Mouse (Mus musculus) lung, adult 18-20 months (tissue): ENCODE results near the gene D17H6S53E.
A peak's percentile ranks its signal among the peaks of the same experiment; 100 is the strongest.

ENCODE experiments used
- DNase-seq, 2 experiments: peaks; one replicate each; pipeline ENCODE4 v3.0.0; 2022; ENCODE audit warnings: mixed read lengths in 2 of 2

D17H6S53E gene

DNA sequence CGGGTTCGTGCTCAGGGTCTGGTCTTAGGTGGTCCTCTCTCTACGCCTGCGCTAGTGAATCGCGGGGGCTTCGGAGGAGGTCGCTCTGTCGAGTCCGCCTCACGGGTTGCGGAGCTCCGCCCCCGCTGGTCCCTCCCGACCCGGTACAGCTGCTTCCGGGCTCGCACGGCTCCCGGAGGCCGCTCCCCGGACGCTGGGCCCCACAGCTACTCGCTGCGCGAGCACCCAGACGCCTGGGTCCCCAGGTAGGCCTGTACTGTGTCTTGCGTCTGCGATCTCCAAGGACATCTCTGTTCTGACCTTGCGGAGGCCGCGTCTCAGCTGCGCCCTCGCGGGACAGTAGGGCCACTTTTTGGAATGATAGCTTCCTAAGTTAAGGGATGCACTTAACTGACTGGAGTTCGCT lies at the start of gene D17H6S53E:
Gene D17H6S53E (plus strand): TSS at position 168 of the 406 bp plus-strand sequence.
- peak; percentile 81 to 86 for DNase-seq

DNA sequence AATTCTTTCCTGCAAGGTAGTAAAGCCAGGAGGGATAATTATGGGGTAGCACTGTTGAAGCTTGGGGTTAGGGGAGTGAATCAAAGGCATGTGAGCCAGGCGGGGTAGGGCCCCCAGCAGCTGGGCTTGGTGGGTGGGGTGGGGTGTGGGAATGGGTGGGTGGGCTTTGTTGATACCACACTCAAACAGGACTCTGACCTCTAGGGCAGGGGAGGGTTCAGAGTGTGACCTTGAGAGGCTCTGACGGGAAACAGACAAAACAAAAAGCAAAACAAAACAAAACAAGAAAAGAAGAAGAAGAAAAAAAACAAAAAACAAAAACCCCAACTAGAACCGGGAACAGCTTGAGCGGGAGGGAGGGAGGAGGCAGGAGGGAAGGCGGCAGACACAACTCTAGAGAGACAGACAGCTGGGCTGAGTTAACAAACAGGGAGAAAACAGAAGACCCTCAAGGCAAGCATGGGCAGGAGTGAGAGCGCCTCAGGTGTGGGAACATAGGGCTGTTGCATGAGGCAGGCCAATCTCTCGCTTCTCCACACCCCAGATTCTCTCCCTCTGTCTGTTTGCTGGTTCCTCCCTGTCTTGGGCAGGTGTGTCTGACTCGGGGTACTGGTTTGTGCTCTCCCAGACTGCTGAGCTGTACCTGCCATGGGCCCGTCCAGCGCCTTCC lies 49.5 kb upstream of the D17H6S53E start, which contains the start of gene Ly6g6e:
Gene Ly6g6e (plus strand): TSS at position 396 of the 670 bp plus-strand sequence.
- DNase-seq: no peak

DNA sequence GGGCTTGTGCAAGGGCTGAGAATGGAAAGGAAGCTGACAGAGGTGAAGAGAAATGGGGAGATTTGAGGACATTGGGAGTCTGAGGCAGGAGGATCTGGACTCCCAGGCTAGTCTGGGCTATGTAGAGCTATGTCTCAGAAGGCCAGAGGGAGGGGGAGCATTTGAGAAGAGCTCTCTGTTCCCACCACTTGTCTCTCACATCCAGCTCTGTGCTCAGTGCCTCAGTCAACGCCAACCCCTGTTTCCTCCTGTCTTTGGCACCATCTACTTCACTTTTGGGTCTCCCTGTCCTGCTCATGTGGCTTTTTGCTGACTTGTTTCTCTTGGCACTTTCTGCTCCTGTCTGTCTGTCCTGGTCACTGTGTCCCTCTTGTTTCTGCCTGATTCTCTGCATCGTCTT lies 48.9 kb upstream of the D17H6S53E start:
- DNase-seq: peak in 1 of 2 experiments; percentile 3

DNA sequence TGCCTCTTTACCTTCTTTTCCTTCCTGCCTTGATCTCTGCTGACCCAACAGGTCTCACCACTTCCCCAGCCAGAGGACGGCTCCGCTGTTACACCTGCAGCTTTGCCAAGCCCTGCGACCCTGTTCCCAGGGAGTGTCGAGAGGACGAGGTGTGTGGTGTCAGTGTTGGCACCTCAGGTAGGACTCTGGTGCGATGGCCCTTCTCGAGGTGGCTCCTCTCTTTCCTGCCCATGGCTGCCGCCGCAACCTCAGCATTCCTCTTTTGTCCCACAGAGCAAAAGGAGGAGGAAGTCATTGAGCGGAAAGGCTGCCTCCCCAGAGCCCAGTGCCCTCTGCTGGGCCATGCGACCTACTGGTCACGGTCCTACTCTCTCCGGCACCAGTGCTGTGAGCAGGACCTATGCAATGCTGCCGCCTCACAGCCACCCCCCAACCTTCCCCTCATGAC lies 48.4 kb upstream of the D17H6S53E start, which contains the start of gene Ly6g6d:
Gene Ly6g6d (minus strand): TSS at position 280 of the 448 bp plus-strand sequence.
- DNase-seq: peak; percentile 74 to 79

DNA sequence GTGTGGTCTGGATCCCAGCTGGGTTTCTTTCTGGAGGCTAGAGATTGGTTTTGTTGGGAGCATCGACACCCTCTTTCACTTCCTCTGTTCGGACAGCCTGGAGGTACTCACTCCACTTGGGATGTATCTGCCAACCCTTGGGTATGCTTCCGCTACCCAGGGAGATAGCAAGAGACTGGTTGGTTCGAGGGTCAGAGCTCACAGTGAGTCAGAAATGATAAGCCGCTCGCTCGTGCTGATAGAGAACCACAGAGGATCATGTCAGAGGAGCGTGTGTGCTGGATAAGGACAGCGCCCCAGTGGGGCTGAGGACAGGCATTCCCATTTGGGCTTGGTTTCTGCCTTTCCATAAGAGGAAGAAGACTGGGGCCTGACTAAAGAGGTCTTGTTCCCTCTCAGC lies 46.4 kb upstream of the D17H6S53E start:
- no peak for DNase-seq

DNA sequence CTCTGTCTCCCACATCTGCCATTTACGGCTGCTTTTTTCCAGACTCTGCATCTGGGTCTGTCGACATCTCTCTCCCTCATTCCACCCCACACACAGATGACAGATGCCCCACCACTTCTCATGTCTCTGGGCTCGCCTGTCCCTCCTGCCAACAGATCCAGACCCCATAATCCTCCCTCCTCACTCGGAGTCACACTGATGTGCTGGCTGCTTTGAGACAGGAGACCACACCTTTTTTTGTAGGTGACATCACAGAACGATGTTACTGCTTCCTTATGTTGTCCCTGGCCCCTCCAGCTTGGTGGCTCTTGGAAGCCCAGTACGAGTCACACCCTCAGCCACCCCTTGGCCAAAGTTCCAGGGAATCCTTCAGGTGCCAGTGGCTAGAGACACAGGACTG lies 45.9 kb upstream of the D17H6S53E start:
- DNase-seq: no peak

DNA sequence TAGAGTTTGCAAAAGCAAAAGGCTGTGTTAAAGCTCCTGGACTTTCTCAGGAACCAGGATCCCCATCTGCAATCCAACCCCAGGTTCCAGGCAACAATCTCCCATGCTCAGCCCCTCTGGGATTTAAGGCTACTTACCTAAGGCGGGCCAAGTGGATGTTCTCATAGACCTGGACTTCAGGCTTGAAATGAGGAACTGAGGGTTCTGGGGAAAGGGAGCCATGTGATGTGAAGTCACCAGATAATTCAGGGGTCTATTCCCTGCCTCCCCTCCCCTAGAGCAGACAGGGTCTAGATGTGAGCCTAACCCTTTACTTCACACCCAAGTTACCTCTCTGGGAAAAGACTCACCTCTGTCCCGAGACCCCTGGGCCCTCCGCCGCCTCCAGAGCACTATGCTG lies 45.5 kb upstream of the D17H6S53E start:
- DNase-seq: no peak

DNA sequence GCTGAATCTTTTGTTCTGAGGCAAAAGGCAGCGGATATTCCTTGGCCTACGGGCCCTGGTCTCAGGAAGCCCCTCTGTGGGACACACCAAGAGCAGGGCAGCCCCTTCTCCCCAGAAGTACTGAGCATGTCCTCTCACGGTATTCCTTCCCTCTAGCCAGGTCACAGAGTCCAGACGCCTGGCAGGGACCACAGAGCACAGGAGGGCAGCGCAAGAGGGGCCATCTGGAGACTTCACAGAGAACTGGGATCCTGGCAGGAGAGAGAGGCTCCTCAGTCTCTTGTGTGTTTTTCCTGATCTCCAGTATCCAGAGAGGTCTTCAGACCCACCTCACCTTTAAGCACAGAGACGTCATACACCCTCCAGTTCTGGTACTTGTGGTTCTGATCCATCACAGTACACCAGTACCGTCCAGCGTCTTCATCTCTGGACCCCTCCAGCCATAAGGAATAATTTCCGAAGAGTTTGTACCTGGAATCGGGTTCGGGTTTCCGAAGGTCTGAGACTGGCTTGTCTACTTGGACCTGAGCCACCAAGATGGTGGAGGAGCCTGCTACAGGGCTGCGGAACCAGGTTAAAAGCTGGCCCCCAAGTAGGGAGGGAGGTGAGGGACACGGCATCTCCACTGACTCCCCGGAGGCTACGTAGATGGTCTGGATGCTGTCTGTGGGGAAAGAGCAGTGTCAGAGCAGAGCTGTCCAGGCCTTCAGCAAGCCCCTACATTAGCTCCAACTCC lies 43.2 kb upstream of the D17H6S53E start:
- no peak for DNase-seq

DNA sequence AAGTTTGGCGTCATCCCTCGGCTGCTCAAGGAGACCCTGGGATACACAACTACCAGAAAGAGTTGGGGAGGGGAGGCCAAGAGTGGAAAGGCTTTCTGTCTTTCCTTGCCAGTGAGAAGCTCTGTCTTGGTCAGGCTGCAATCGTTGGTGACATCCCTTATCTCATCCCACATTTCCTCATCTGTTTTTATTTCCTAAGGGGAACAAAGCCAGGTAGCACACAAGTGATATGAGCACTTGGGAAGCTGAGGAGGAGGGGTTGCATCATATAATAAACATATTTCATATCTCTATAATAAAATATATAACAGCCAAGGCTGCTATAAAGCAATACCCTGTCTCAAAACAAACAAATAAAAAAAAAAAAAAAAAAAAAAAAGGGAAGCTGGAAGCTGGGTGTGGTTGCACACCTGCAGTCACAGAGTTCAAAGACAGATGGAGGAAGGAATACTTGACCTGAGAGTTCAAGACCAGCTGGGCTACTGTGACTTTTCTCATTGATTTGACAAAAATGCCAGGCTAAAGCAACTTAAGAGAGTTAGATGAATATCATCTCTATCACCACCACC lies 42.2 kb upstream of the D17H6S53E start:
- no peak for DNase-seq

DNA sequence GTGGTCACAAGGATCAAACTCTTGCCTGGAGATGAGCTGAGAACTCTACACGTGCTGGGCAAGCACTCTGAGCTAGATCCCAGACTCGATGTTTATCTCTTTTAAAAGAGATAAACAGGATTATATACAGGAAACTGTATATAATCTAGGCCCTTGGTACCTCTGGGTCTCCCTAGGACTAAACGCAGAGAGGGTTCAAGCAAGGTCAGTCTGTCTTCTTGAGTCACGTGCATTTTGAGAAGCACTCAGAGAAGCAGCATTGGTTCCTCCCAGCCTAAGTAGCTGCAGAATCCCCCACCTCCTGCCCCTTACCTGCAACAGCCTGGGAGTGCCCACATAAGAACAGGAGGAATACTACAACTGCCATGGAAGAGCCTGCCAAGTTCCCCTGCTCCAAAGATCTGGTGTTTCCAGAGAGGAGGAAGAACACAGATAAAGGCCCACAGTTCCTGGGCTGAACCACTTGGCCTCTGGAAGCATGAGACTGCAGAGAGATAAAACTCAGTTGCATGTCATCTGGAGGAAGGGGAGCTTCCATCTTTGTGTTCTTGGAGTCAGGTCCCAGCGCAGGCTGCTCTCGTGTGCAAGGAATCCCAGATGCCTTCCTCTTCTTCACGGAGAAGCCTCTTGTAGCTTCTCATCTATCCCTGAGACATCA lies 40.8 kb upstream of the D17H6S53E start, which contains the start of gene Ly6g6f:
Gene Ly6g6f (minus strand): TSS at position 403 of the 658 bp plus-strand sequence.
- no peak for DNase-seq

DNA sequence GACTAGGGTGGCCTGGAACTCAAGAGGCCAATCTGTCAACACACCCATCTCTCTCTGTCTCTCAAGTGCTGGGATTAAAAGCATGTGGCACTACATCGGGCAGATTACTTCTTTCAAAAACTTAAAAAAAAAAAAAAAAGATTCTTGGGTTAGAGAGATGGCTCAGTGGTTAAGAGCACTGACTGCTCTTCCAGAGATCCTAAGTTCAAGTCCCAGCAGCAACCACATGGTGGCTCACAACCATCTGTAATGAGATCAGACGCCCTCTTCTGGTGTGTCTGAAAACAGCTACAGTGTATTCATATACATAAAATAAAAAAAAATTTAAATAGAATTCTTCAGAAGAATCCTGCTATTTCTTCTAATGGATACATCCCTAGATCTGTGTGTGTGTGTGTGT lies 38.0 kb upstream of the D17H6S53E start:
- peak in 1 of 2 experiments; percentile 4 for DNase-seq

DNA sequence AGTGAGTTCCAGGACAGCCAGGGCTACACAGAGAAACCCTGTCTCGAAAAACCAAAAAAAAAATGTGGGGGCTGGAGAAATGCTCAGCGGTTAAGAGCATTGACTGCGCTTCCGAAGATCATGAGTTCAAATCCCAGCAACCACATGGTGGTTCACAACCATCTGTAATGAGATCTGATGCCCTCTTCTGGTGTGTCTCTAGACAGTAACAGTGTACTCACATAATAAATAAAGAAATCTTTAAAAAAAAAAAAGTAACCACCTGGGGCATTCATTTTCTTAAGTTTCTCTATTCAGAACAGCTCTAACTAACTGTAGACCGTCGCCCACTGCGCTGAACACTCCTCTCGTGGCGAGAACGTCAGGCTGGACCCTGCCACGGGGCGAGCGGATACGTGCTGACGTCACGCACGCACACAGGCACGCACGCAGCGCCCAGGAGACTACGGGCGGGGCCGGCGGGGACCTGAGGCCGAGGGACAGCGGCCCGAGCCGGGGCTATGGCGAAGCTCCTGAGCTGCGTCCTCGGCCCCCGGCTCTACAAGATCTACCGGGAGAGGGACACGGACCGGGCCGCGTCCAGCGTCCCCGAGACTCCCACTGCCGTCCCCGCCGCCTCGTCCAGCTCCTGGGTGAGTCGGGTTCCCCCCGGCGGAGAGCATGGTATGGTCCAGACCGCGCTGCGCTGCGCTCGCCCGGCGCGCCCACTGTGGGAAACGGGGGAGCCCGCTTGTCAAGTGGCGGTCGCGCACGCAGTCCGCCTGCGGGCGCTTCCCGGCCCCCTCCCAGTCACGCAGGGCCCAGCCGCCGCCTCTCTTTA lies 37.1 kb upstream of the D17H6S53E start, which contains the start of gene Abhd16a:
Gene Abhd16a (plus strand): TSS at position 439 of the 820 bp plus-strand sequence.
- peak; percentile 93 to 96 for DNase-seq

DNA sequence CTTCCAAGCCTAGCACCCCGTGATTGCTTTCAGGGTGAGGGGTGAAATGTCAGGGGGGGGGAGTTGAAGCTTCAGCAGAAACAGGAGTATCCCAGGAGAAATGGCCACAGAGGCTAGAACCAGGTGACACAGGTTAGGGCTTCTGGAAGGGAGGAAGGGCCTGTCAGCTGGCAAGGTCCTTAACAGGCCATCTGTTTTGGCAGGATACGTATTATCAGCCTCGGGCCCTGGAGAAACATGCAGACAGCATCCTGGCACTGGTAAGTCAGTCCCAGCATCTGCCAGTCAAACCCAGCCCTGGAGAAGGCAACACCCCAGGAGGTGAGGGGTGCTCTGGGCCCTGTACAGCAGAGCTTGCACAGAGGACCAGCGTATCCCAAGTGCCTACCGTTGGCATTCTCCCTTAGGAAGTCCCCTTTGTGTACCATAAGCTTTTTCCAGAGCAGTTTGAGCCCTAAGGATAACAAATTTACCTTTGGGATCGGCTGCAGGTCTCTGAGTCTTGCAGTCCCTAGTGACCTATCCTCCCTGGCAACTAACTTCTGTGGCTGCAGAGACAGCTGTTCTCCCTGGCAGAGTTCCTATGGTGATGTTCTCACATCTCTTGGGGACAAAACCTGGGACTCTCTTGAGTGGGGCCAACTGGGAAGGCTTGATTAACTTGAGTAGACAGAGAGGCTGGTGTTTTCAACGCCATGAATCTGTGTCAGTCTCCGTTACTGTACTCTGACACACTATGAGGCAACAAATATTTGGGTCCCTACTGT lies 35.8 kb upstream of the D17H6S53E start:
- DNase-seq: peak in 1 of 2 experiments; percentile 6

DNA sequence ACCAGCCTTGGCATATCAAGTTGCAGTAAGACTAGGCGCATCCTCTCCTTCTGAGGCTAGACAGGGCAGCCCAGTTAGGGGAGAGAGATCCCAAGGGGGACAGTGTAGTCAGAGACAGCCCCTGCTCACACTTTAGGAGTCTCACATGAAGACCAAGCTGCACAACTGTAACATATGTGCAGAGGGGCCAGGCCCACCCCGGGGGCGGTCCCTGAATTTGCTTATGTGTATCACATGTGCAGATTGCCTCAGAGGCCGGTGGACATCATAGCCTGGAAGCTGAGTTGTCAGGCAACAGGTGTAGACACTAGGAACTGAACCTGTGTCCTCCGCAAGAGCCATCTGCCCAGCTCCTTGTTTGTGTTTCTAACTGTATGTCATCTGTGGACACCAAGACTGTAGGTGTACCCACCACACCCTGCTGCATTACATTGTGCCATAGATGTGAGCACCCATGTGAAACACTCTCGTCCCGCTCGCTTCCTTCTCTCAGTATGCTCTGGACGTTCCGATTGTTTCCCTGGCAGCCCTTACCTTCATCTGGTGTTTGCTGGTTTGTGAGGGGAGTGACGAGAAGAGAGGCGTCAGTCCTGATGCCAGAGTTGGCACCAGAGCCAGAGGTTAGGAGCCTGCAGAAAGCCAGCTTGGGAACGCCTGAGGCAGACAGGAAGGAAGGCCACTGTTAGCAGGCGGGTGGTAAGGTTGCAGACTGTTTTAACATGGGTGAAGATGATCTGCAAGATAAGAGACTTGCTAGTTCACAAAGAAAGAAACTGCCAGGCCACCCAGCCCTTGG lies 33.6 kb upstream of the D17H6S53E start:
- DNase-seq: peak; percentile 33 to 55

DNA sequence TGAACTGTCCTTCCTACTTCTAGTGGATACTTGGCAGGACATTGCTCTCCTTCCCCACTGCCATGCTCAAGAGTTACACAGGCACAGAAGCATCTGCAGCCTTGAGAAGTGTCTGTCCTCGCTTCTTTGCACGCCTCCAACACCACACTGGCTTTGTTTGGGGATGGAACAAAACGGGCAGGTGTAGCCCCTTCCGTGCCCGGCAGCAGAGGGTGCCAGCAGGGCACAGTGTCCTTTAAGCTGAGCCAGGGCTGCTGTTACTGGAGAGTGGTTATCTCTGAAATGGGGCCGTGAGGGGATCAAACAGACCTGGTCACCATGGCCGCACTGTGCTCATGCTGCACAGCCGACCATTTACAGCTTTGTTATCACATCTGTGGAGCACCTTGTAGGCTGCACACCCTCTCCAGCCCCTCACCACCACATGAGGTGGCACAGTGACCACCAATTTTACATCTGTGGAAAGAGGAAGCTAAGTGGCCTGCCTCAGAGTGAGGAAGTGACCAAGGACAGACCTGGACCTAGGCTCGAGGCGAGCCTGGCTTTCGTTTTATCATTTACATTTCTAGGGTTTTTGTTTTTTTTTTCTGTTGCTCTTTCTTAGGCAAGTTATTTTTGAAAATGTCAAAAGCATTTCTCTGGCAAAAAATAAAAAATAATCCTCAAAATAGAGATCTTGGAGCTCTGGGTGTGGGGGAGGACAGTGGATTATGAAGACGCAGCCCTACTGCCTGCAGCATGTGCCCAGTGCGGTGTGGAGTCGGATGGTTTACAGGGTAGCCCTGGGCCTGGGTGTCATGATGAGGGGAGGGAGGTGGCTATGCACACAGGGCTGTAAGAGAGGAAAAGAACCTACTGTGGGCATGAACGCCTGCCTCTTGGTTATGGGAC lies 31.5 kb upstream of the D17H6S53E start:
- no peak for DNase-seq

DNA sequence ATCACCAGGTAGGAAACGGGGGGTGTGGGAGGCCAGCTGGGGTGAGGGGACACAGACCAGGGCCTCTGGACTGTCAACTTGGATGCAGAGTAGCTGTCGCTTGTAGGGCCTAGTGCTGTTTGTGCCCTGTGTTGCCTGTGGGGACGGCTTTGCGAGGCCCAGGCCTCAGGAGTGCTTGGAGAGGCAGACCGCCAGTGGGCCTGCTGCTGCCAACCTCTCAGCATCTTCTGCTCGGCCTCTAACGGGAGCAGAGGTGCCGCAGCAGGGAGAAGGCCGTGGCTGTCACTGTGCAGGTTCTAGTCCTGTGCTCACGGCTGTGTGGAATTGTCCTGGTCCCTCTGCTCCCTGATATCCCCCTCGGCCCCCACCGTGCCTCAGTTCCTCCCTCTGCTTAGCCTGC lies 29.6 kb upstream of the D17H6S53E start:
- DNase-seq: no peak

DNA sequence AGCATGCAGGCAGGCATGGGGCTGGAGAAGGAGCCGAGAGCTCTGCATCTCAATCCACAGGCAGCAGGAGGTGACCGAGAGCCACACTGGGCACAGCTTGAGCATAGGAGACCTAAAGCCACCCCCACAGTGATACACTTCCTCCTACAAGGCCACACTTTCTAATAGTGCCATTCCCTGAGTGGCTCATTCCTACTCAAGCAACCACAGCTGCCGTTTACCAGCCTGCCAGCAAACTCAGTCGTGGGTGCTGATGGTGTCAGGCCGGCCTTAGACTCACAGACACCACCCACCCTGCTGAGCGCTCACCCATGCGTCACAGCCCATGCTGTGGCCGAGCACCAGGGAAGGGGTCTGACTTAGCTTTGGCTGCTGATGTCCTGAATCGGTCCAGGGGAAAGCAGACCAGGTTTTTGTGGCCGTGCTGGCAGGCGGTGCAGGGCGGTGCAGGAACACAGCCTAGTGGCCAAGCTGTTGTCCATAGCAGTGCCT lies 29.0 kb upstream of the D17H6S53E start:
- no peak for DNase-seq

DNA sequence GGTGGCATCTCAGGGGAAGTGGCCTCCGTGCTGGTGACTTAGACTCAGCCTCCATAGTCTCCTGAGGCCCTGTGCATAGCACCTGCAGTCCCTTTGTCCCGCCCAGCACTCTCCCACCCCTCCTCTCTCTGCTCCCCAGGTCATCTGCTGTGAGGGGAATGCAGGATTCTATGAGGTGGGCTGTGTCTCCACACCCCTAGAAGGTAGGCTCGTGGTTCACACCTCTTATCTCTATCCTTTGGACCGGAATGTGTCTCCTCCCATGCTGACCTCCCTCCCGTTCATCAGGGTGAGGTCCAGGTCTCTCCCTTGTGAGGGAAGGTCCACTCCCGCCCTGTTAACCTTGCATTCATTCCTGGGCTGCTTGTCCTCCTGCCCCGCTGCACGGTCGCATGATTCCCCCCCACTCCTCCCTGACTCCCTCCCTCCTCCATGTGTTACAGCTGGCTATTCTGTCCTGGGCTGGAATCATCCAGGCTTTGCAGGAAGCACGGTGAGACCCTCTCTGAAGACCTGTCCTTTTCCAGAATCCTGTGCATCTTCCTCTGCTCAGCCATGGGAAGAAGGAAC lies 25.9 kb upstream of the D17H6S53E start:
- no peak for DNase-seq

DNA sequence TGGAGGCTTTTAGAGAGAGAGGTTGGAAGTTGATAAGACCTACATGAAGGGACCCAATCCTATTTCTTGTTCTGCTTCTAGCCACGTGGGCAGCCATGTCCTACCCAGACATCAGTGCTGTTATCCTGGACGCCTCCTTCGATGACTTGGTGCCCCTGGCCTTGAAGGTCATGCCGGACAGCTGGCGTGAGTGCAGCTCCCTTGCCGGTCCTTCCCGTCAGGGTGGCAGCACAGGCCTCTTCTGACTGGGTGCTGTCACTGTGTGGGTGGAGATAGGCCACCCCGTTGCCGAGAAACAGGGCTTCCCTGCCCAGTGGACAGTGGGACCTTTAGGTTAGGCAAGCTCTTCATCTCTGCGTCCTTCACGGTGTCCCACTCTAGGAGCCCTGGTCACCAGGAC lies 25.0 kb upstream of the D17H6S53E start:
- DNase-seq: no peak
